ENCODE assay signal across 10 mouse cellular contexts in genomic region chr16:34342369-34343160, GRCm38 (mm10).
DNase-seq lines count a peak whose midpoint lies in the region; ATAC-seq lines count a peak whose summit lies in the region.
"Had no signal": no experiment of that assay in that cellular context is flagged by ENCODE, and none has a peak within 500 bp of the region (broad histone marks: within the 10 kb centered on the region; RNA-seq: fewer than 3 reads in every experiment).

No protein-coding gene starts in this region.

- WGBS in midbrain, embryonic 10.5 days, result 75% methylated on average over 7 of the region's 7 CpGs
- WGBS in midbrain, embryonic 11.5 days, result 74% methylated on average over 7 of the region's 7 CpGs
- WGBS in heart, embryonic 10.5 days, result 38% methylated on average over 7 of the region's 7 CpGs
- WGBS in stomach, embryonic 16.5 days, result 54% methylated on average over 7 of the region's 7 CpGs

- H3K27me3 ChIP-seq in midbrain, embryonic 10.5 days (ENCODE audit: low read depth, poor library complexity, severe bottlenecking), result no peaks in the 10 kb centered on the region
- H3K27me3 ChIP-seq in midbrain, embryonic 11.5 days (ENCODE audit: control insufficient read depth, insufficient read depth, low read length), result no peaks in the 10 kb centered on the region
- no peaks in the 10 kb centered on the region for H3K27me3 ChIP-seq in heart, embryonic 10.5 days (ENCODE audit: insufficient read depth, poor library complexity, severe bottlenecking)
- no peaks in the 10 kb centered on the region for H3K27me3 ChIP-seq in stomach, embryonic 16.5 days (ENCODE audit: control insufficient read depth, insufficient read depth, low read length)
- H3K27me3 ChIP-seq: embryonic facial prominence, embryonic 13.5 days; limb, embryonic 13.5 days had no signal

- no peak overlapping the region for H3K4me2 ChIP-seq in midbrain, embryonic 11.5 days
- H3K4me2 ChIP-seq in stomach, embryonic 16.5 days (ENCODE audit: low read depth, low read length), result no peak overlapping the region
- H3K4me2 ChIP-seq: embryonic facial prominence, embryonic 13.5 days; limb, embryonic 13.5 days had no signal

- H3K4me3 ChIP-seq in midbrain, embryonic 10.5 days, result no peak overlapping the region
- H3K4me3 ChIP-seq in midbrain, embryonic 11.5 days (ENCODE audit: low read depth, low read length), result no peak overlapping the region
- H3K4me3 ChIP-seq in heart, embryonic 10.5 days, result no peak overlapping the region
- no peak overlapping the region for H3K4me3 ChIP-seq in stomach, embryonic 16.5 days (replicated peaks; ENCODE audit: low read length)
- H3K4me3 ChIP-seq: embryonic facial prominence, embryonic 13.5 days; limb, embryonic 13.5 days had no signal

- no peaks in the 10 kb centered on the region for H3K36me3 ChIP-seq in midbrain, embryonic 10.5 days
- H3K36me3 ChIP-seq in midbrain, embryonic 11.5 days (ENCODE audit: control insufficient read depth, insufficient read depth, low read length), result no peaks in the 10 kb centered on the region
- no peaks in the 10 kb centered on the region for H3K36me3 ChIP-seq in heart, embryonic 10.5 days
- no peaks in the 10 kb centered on the region for H3K36me3 ChIP-seq in stomach, embryonic 16.5 days (ENCODE audit: control insufficient read depth, insufficient read depth, low read length)
- H3K36me3 ChIP-seq: embryonic facial prominence, embryonic 13.5 days had no signal

- H3K4me1 ChIP-seq in midbrain, embryonic 10.5 days, result peaks cover 12% of the 10 kb centered on the region
- H3K4me1 ChIP-seq in midbrain, embryonic 11.5 days (ENCODE audit: control insufficient read depth, insufficient read depth, low read length), result no peaks in the 10 kb centered on the region
- H3K4me1 ChIP-seq in heart, embryonic 10.5 days, result peaks cover 29% of the 10 kb centered on the region
- H3K4me1 ChIP-seq in stomach, embryonic 16.5 days (ENCODE audit: control insufficient read depth, insufficient read depth, low read length), result peaks cover 15% of the 10 kb centered on the region; the same call in 1 of the 2 replicates

- H3K9ac ChIP-seq in midbrain, embryonic 11.5 days (ENCODE audit: low read length), result no peak overlapping the region
- no peak overlapping the region for H3K9ac ChIP-seq in stomach, embryonic 16.5 days (ENCODE audit: low read length)
- H3K9ac ChIP-seq: embryonic facial prominence, embryonic 13.5 days; limb, embryonic 13.5 days had no signal

- no peak for ATAC-seq in midbrain, embryonic 11.5 days (ENCODE audit: low FRiP score)
- peak; percentile 21; the same call in 1 of the 2 replicates for ATAC-seq in stomach, embryonic 16.5 days (ENCODE audit: insufficient read depth, low FRiP score)

- 0 out of 2 replicates have a peak overlapping the region, but pooled peaks have one; percentile 3 for H3K27ac ChIP-seq in midbrain, embryonic 10.5 days (replicated peaks)
- no peak overlapping the region for H3K27ac ChIP-seq in midbrain, embryonic 11.5 days (ENCODE audit: low read depth, low read length)
- 0 out of 2 replicates have a peak overlapping the region, but pooled peaks have one; percentile 52 for H3K27ac ChIP-seq in heart, embryonic 10.5 days
- H3K27ac ChIP-seq in stomach, embryonic 16.5 days (ENCODE audit: low read length), result no peak overlapping the region
- H3K27ac ChIP-seq: embryonic facial prominence, embryonic 13.5 days; limb, embryonic 13.5 days had no signal

- no peak for DNase-seq in midbrain, embryonic 10.5 days (ENCODE audit: low spot score)
- no peak for DNase-seq in midbrain, embryonic 11.5 days (ENCODE audit: low spot score, missing footprints)
- DNase-seq in heart, embryonic 10.5 days (ENCODE audit: low spot score), result no peak
- DNase-seq in left cerebral cortex, adult 18-20 months (ENCODE audit: low spot score in 2 of 2), result peak; percentile 74 to 81
- no peak for DNase-seq in thymus, postnatal 10 days (ENCODE audit: low spot score in 2 of 2)
- no peak for DNase-seq in spleen, adult 12 weeks (ENCODE audit: low spot score)
- no peak for DNase-seq in ovary, postnatal 14 days (ENCODE audit: low spot score)

- H3K9me3 ChIP-seq in midbrain, embryonic 10.5 days (replicated peaks), result no peaks in the 10 kb centered on the region
- H3K9me3 ChIP-seq in midbrain, embryonic 11.5 days (ENCODE audit: control insufficient read depth, low read length), result no peaks in the 10 kb centered on the region
- H3K9me3 ChIP-seq in heart, embryonic 10.5 days, result no peaks in the 10 kb centered on the region
- H3K9me3 ChIP-seq in stomach, embryonic 16.5 days (replicated peaks; ENCODE audit: control insufficient read depth, low read length), result no peaks in the 10 kb centered on the region
- H3K9me3 ChIP-seq: embryonic facial prominence, embryonic 13.5 days; limb, embryonic 13.5 days had no signal

Comparison
In these comparisons a context has a peak if more than half of its experiments do, and no peak if none do; other contexts are left out.
1. H3K27ac ChIP-seq: peak in midbrain, embryonic 10.5 days (single experiment) and heart, embryonic 10.5 days (single experiment); none in midbrain, embryonic 11.5 days (single experiment) and stomach, embryonic 16.5 days (single experiment).
2. DNase-seq: peak in left cerebral cortex, adult 18-20 months (2 of 2); none in midbrain, embryonic 10.5 days (single experiment), midbrain, embryonic 11.5 days (single experiment), heart, embryonic 10.5 days (single experiment), thymus, postnatal 10 days (0 of 2), spleen, adult 12 weeks (single experiment) and ovary, postnatal 14 days (single experiment).